Mouse (Mus musculus) heart, embryonic 13.5 days (tissue): ENCODE results near the gene Slc25a17. TPM values are rescaled to one million over a fixed set of nuclear protein-coding genes. Genes with fewer than 3 reads are reported as not detected.

Experiments used
- ATAC-seq: fragments of 200-750 bp; cut with Nextera tagmentation; 2 replicates; pipeline ENCODE4 v1.8.0; 2017; ENCODE audit warnings: moderate TSS enrichment; ENCODE audit not compliant: insufficient number of reproducible peaks, low FRiP score, low TSS enrichment; ENCODE audit errors: extremely low read depth
- H3K27ac ChIP-seq: fragments of 300-500 bp; sonication (generic); replicated peaks from 2 replicates; pipeline ENCODE4 v1.5.1; 2015; ENCODE audit warnings: moderate library complexity, mild to moderate bottlenecking, inconsistent platforms
- H3K27me3 ChIP-seq: fragments of 300-500 bp; sonication (generic); replicated peaks from 2 replicates; pipeline ENCODE4 v1.6.1; 2015; ENCODE audit warnings: mild to moderate bottlenecking, inconsistent platforms
- H3K36me3 ChIP-seq: fragments of 300-500 bp; sonication (generic); 2 replicates; pipeline ENCODE4 v1.6.1; 2015; ENCODE audit warnings: mild to moderate bottlenecking, inconsistent platforms
- H3K4me1 ChIP-seq: fragments of 300-500 bp; sonication (generic); 2 replicates; pipeline ENCODE4 v1.6.1; 2015; ENCODE audit warnings: inconsistent platforms
- H3K4me2 ChIP-seq: fragments of 300-500 bp; sonication (generic); 2 replicates; pipeline ENCODE4 v1.6.1; 2015; ENCODE audit warnings: inconsistent platforms, mild to moderate bottlenecking, moderate library complexity
- H3K4me3 ChIP-seq: fragments of 300-500 bp; sonication (generic); 2 replicates; pipeline ENCODE4 v1.5.1; 2015; ENCODE audit warnings: moderate library complexity, mild to moderate bottlenecking, inconsistent platforms
- H3K9ac ChIP-seq: fragments of 300-500 bp; sonication (generic); 2 replicates; pipeline ENCODE4 v1.6.1; 2015; ENCODE audit warnings: inconsistent platforms, mild to moderate bottlenecking, moderate library complexity
- H3K9me3 ChIP-seq: fragments of 300-500 bp; sonication (generic); 2 replicates; pipeline ENCODE4 v1.6.1; 2016; ENCODE audit warnings: inconsistent platforms
- WGBS: fragments of 180-500 bp; shearing (Covaris S2); methylation state at CpG from one replicate; pipeline ENCODE4 v1.1.7; 2015; ENCODE audit warnings: mixed read lengths; 5-methylcytosine and 5-hydroxymethylcytosine counted together
- polyA plus RNA-seq: library from polyadenylated mRNA; unstranded; fragments of >200 nt; fragmentation: Nextera tagmentation; extraction: Ambion mirVana; gene quantifications from 2 replicates; pipeline ENCODE4 v1.2.1, GENCODE M21; 2015

Gene Slc25a17
- polyA plus RNA-seq, 1 experiment from 2014 or later = 50.6 TPM

GRCm38 (mm10) chr15:81272305-81273053 is 88.1 kb downstream of the Slc25a17 start:
- ATAC-seq = no peak
- Histone ChIP-seq H3K4me2 (peak overlapping the region; percentile 22; the same call in 1 of the 2 replicates), H3K27ac (no peak overlapping the region), H3K4me3 (no peak overlapping the region), H3K4me1 (peaks cover 15% of the 10 kb centered on the region), H3K9ac (no peak overlapping the region), H3K9me3 (no peaks in the 10 kb centered on the region), H3K36me3 (no peaks in the 10 kb centered on the region), H3K27me3 (0 out of 2 replicates have a peak, but pooled peaks cover 8% of the 10 kb centered on the region)
- WGBS = 20% methylated on average over 13 of the region's 13 CpGs

Other genes starting within 250 kb of the Slc25a17 start
- gene Mrtfa, start 170.1 kb downstream of the Slc25a17 start, polyA plus RNA-seq = 13.9 and 15.9 TPM in 2 replicates
- 0.08 TPM in 1 of 2 replicates, not detected in the other for gene Mchr1, start 125.3 kb downstream of the Slc25a17 start, polyA plus RNA-seq
- gene St13, start 39.3 kb upstream of the Slc25a17 start, polyA plus RNA-seq = 115 and 125 TPM in 2 replicates
- gene Xpnpep3, start 39.3 kb upstream of the Slc25a17 start, polyA plus RNA-seq = 9.9 and 10.8 TPM in 2 replicates
- gene Dnajb7, start 47.5 kb upstream of the Slc25a17 start, polyA plus RNA-seq = 0.72 and 1.5 TPM in 2 replicates
- gene Rbx1, start 105.5 kb upstream of the Slc25a17 start, polyA plus RNA-seq = 308 and 402 TPM in 2 replicates
- gene Ep300, start 224.5 kb upstream of the Slc25a17 start, polyA plus RNA-seq = 12.3 and 12.6 TPM in 2 replicates